15 mouse cellular contexts compared by ENCODE assay signal in the genomic region with DNA sequence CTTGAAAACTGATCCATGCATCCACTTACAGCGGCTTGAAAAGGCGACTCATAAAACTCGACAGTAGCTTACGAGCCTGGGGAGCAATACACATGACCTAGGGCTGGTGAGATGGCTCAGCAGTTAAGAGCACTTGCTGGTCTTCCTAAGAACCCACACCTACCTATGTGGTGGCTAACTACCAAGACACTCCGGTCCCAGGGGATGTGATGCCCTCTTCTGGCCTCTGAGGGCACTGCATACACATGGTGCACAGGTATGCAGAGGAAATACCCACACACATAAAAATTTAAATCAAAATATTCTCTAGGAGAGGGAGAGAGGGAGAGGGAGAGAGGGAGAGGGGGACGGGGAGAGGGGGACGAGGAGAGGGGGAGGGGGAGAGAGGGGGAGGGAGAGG.
DNase-seq lines count a peak whose midpoint lies in the region; ATAC-seq and TF ChIP-seq lines count a peak whose summit lies in the region.
"Had no signal": no experiment of that assay in that cellular context is flagged by ENCODE, and none has a peak within 500 bp of the region (broad histone marks: within the 10 kb centered on the region; RNA-seq: fewer than 3 reads in every experiment).

No protein-coding gene starts in this region.

- no peak overlapping the region for H3K4me3 ChIP-seq in kidney, postnatal 0 days (replicated peaks; ENCODE audit: low read depth, low read length)
- H3K4me3 ChIP-seq in thymus, adult 2 months (ENCODE audit: control insufficient read depth, insufficient read depth, low read length) = no peak overlapping the region
- H3K4me3 ChIP-seq: embryonic facial prominence, embryonic 10.5 days; heart, embryonic 15.5 days had no signal

- no peaks in the 10 kb centered on the region for H3K4me1 ChIP-seq in kidney, postnatal 0 days (replicated peaks; ENCODE audit: insufficient read depth, low read length)
- H3K4me1 ChIP-seq in thymus, adult 2 months (replicated peaks; ENCODE audit: control insufficient read depth, insufficient read depth, low read length) = no peaks in the 10 kb centered on the region
- H3K4me1 ChIP-seq: heart, embryonic 15.5 days had no signal

- intact Hi-C loops in left cerebral cortex, postnatal 25 days (cut with DNase I) = no loop called here

- no peak overlapping the region for H3K27ac ChIP-seq in kidney, postnatal 0 days
- H3K27ac ChIP-seq in thymus, adult 2 months (ENCODE audit: control insufficient read depth, insufficient read depth, low read length) = no peak overlapping the region
- H3K27ac ChIP-seq: embryonic facial prominence, embryonic 10.5 days; heart, embryonic 15.5 days had no signal

- H3K27me3 ChIP-seq in kidney, postnatal 0 days (ENCODE audit: insufficient read depth, low read length) = no peaks in the 10 kb centered on the region
- no peaks in the 10 kb centered on the region for H3K27me3 ChIP-seq in thymus, adult 2 months (ENCODE audit: control insufficient read depth, insufficient read depth, low read length)
- H3K27me3 ChIP-seq: heart, embryonic 15.5 days had no signal

- no peak for TF ChIP-seq POLR2A in thymus, adult 2 months (IDR thresholded peaks at IDR 0.05; ENCODE audit: control insufficient read depth, extremely low read depth, insufficient read depth, low read length, poor library complexity)

- no peak for ATAC-seq in kidney, postnatal 0 days (replicated peaks; ENCODE audit: low FRiP score, low read depth)

- H3K9me3 ChIP-seq in kidney, postnatal 0 days (replicated peaks; ENCODE audit: low read length) = no peaks in the 10 kb centered on the region
- H3K9me3 ChIP-seq: embryonic facial prominence, embryonic 10.5 days; heart, embryonic 15.5 days had no signal

- no peaks in the 10 kb centered on the region for H3K36me3 ChIP-seq in kidney, postnatal 0 days (ENCODE audit: insufficient read depth, low read length)
- H3K36me3 ChIP-seq in thymus, adult 2 months (ENCODE audit: control insufficient read depth, insufficient read depth, low read length) = no peaks in the 10 kb centered on the region
- H3K36me3 ChIP-seq: embryonic facial prominence, embryonic 10.5 days; heart, embryonic 15.5 days had no signal

- 74% methylated on average over 7 of the region's 7 CpGs for WGBS in kidney, postnatal 0 days
- WGBS in thymus, adult 2 months = 93% methylated on average over 5 of the region's 7 CpGs

- TF ChIP-seq CTCF in kidney, postnatal 0 days (IDR thresholded peaks at IDR 0.05; ENCODE audit: low read depth) = peak; percentile 44
- no peak for TF ChIP-seq CTCF in thymus, adult 2 months (IDR thresholded peaks at IDR 0.05; ENCODE audit: borderline replicate concordance, control insufficient read depth, extremely low read depth, insufficient read depth, low read length, poor library complexity)

- H3K4me2 ChIP-seq in kidney, postnatal 0 days (ENCODE audit: low read length) = no peak overlapping the region
- H3K4me2 ChIP-seq: heart, embryonic 15.5 days had no signal

- DNase-seq in kidney, postnatal 0 days (ENCODE audit: low spot score) = no peak
- DNase-seq in kidney, postnatal 10 days = no peak
- DNase-seq in thymus, adult 2 months = peak; percentile 26
- no peak for DNase-seq in thymus, adult 18-20 months
- DNase-seq in WW6 (ENCODE audit: low read depth, low spot score) = peak; percentile 40
- DNase-seq in thymus, postnatal 4 days = peak; percentile 73
- DNase-seq in frontal cortex, adult 2 months (ENCODE audit: extremely low spot score in 1 of 2, low spot score in 1 of 2) = no peak
- DNase-seq in left cerebral cortex, postnatal 25 days (ENCODE audit: low spot score in 2 of 2) = no peak
- DNase-seq: cerebellum, adult 8-10 months; gastrocnemius, postnatal 10 days; lung, adult 18-20 months; midbrain, embryonic 14.5 days; right cerebral cortex, adult 18-20 months had no signal

- no peak overlapping the region for H3K9ac ChIP-seq in kidney, postnatal 0 days (ENCODE audit: low read depth, low read length)
- H3K9ac ChIP-seq: heart, embryonic 15.5 days had no signal

Comparison
In these comparisons a context has a peak if more than half of its experiments do, and no peak if none do; other contexts are left out.
1. DNase-seq: peak in thymus, adult 2 months (single experiment), WW6 (single experiment) and thymus, postnatal 4 days (single experiment); none in kidney, postnatal 0 days (single experiment), kidney, postnatal 10 days (single experiment), thymus, adult 18-20 months (0 of 2), frontal cortex, adult 2 months (0 of 2) and left cerebral cortex, postnatal 25 days (0 of 2).